Mouse (Mus musculus): ENCODE measurements around the gene Hpn.

The Hpn gene

DNA sequence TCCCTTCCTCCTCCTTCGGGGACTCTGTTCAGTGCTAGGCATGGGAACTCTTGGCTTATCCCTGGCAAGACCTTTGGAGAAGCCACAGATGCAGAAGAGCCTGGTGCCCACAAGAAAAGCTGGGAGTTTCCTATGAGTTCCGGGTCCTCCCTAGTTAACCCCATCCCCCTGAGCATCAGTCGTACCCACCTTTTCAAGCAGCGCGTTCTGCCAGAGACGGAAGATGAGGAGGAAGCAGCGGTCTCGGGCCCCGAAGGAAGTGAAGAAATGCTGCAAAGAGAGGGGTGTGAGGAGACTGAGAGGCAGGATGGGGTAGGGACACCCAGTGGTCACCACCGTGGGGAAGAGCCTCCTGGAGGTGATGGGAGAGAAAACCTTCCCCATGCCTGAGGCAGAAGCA is 25.9 kb upstream of the Hpn start:
- no peak for DNase-seq (ENCODE audit: low read depth, low spot score)

DNA sequence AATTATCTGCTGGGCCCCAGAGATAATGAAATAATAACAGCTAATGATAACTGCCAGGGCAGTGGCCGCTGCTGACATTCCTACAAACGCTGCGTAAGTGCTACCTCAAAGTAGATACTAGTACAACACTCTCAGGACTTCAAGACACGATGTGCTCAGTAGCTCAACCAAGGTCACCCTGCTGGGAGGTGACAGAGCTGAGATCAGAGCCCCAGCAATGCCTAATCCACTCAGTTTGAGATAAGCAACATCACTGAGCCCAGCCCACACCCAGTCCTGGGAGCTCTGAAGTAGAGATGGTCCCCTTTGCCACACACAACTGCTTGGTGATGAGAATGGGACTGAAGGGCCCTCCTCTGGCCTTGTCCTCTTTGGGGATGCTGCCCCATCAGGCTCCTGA is 25.2 kb upstream of the Hpn start:
- DNase-seq (ENCODE audit: low read depth, low spot score), result no peak

GRCm38 (mm10) chr7:31139765-31140164 is 24.7 kb upstream of the Hpn start:
- no peak for DNase-seq (ENCODE audit: low read depth, low spot score)

GRCm38 (mm10) chr7:31135717-31136116 is 20.6 kb upstream of the Hpn start:
- DNase-seq (ENCODE audit: low read depth, low spot score), result no peak

DNA sequence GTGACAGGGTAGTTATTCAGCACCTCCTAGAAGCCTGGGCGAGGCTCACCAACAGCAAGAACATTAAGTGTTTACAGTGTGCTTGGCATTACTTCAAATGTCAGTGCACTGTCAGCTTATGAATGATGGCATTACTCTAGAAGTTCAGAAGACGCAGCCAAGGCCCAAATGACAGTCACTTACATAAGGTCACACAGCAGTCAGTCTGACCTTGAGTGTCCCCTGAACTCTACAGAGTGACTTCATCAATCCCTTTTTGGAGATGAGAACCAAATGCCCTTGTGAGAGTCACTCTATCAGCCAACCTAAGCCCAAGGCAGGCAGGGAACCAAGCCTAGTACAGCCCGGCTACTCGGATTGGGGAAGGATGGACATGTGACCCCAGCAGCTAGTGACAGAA is 16.8 kb upstream of the Hpn start:
- no peak for DNase-seq (ENCODE audit: low read depth, low spot score)

DNA sequence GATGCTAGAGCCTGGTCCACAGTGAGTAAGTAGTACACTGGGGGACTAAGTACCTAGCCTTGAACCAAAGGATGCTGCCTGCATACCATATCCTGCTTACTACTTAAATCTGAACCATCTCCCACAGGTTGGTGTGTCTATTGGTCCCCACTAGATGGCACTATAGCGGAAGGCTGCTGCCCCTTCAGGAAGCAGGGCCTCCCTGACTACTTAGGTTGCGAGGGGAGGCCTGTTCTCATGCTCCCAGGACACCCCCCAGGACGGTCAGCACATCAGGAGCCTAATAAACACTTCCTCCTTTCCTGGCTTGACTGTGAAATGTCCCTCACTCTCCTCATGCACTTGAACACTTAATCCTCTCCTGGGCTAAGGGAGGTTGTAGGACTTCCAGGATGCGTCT is 15.8 kb upstream of the Hpn start:
- no peak for DNase-seq (ENCODE audit: low read depth, low spot score)

- no peak for DNase-seq (ENCODE audit: low read depth, low spot score)
Observed at GRCm38 (mm10) chr7:31130197-31130596, 15.1 kb upstream of the Hpn start.

- DNase-seq (ENCODE audit: low read depth, low spot score), result no peak
Observed at GRCm38 (mm10) chr7:31128157-31128705, 13.1 kb upstream of the Hpn start.

- no peak for DNase-seq (ENCODE audit: low read depth, low spot score)
Observed at GRCm38 (mm10) chr7:31126851-31127724, 12.0 kb upstream of the Hpn start, which contains the start of gene Scn1b. TSS of gene Scn1b (minus strand) at chr7:31127003.

GRCm38 (mm10) chr7:31126211-31126751 is 11.2 kb upstream of the Hpn start:
- DNase-seq (ENCODE audit: low read depth, low spot score), result no peak

DNA sequence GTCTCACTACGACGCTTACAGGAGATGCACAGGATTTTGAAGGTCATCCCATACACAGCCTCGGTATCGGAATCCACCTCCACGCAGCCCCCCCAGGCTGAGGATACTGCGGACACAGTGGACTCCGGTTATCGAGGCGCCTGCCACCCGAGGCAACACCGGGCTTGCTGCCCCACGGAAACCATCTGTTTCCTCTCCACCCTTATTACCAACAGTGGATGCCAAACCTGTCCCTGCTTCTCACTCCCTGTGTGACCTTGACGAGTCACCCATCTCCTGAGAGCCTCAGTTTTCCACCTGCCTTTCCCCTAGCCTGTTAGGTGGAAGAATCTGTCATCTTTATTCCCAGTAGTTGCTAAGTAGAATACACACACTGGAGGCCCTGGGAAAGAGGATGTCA is 10.0 kb upstream of the Hpn start:
- DNase-seq (ENCODE audit: low read depth, low spot score), result no peak

DNA sequence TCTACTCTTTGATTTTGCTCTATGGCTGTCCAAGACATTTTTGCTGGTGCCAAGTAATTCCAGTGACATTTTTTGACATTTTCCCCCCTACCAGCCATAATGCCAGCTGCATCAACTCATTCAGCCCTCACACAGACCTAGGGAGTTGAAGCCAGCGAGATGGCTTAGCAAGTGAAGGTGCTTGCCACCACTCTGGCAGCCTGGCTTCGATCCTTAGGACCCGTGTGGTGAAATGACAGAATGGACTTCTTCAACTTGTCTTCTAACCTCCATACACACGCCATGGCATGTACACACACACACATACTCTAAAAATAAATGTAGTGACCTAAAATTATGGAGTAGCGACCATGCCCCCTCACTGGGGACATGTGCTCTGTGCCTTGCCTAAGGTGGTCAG is 9.3 kb upstream of the Hpn start:
- no peak for DNase-seq (ENCODE audit: low read depth, low spot score)

- no peak for DNase-seq (ENCODE audit: low read depth, low spot score)
Observed at GRCm38 (mm10) chr7:31123697-31124096, 8.6 kb upstream of the Hpn start.

- DNase-seq (ENCODE audit: low read depth, low spot score), result no peak
Observed at GRCm38 (mm10) chr7:31122641-31123631, 7.8 kb upstream of the Hpn start.

- no peak for DNase-seq (ENCODE audit: low read depth, low spot score)
Observed at GRCm38 (mm10) chr7:31119556-31119955, 4.5 kb upstream of the Hpn start.

- no peak for DNase-seq (ENCODE audit: low read depth, low spot score)
Observed at GRCm38 (mm10) chr7:31118486-31118885, 3.4 kb upstream of the Hpn start.

- DNase-seq (ENCODE audit: low read depth, low spot score), result no peak
Observed at GRCm38 (mm10) chr7:31117465-31117864, 2.4 kb upstream of the Hpn start.

GRCm38 (mm10) chr7:31116721-31117145 is 1.6 kb upstream of the Hpn start:
- no peak for DNase-seq (ENCODE audit: low read depth, low spot score)

DNA sequence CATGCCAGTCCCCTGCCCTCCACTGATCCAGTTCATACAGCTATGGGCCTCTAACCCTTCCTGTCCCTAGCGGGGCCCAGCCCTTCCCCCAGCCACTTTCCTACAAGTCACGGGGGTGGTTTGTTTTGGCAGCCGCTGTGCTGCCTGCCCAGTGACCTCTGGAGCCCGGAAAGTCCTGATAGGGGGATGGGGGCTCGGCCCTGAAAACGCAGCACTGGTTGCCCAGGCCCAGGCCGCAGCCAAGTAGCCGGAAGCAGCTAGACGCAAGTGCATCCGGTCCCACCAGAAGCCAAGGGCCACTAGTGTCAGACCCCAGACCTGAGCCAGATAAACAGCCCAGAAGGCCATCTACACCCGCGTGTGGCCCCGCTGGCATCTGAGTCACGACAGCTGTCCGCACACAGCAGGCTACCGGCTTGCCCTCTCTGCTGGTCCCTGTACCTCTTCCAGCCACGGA is 525 bp upstream of the Hpn start:
- no peak for DNase-seq (ENCODE audit: low read depth, low spot score)

DNA sequence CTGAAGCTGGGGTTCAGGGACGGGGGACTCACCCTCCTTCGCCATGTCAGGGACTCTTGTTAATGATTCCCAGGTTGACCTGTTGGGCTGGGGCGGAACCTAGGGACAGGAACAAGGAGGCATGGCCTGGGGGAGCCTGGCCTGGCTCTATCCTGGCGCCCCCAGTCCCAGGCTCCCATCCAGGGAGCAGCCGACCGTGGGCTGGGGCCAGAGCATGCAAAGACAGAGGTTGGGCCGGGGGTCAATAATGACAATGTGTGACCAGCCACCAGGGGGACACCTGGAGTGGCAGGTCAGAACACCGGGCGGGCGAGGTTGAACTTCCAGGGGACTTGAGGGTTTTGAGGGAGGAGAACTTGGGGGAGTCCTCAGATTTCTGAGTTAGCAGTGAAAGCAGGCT is 444 bp downstream of the Hpn start:
- DNase-seq (ENCODE audit: low read depth, low spot score), result no peak

GRCm38 (mm10) chr7:31113800-31114199 is 1.3 kb downstream of the Hpn start:
- no peak for DNase-seq (ENCODE audit: low read depth, low spot score)

- DNase-seq (ENCODE audit: low read depth, low spot score), result no peak
Observed at GRCm38 (mm10) chr7:31112036-31112435, 3.1 kb downstream of the Hpn start.
